Mouse (Mus musculus): ENCODE measurements around the gene Disp1. TPM values are rescaled to one million over a fixed set of nuclear protein-coding genes. Genes with fewer than 3 reads are reported as not detected.

Disp1 gene
- polyA plus RNA-seq, 1 experiment from 2014 or later, result 8.1 TPM

- peaks cover 12% of the 10 kb centered on the region; the same call in 1 of the 2 replicates for H3K4me1 ChIP-seq (replicated peaks)
- WGBS, result 76% methylated on average over 4 of the region's 4 CpGs
- no peak overlapping the region for H3K4me3 ChIP-seq
- ATAC-seq (ENCODE audit: low read depth), result no peak
- no peak overlapping the region for H3K9ac ChIP-seq
- no peaks in the 10 kb centered on the region for H3K27me3 ChIP-seq
- peaks cover 6% of the 10 kb centered on the region; the same call in 1 of the 2 replicates for H3K9me3 ChIP-seq
- no peak overlapping the region for H3K4me2 ChIP-seq
- H3K36me3 ChIP-seq, result peaks cover 30% of the 10 kb centered on the region
- peak overlapping the region; percentile 49 for H3K27ac ChIP-seq (replicated peaks)
Measured at GRCm38 (mm10) chr1:183092296-183092695, 129.0 kb downstream of the Disp1 start.

GRCm38 (mm10) chr1:183091203-183091602 lies 130.1 kb downstream of the Disp1 start:
- H3K36me3 ChIP-seq, result peaks cover 41% of the 10 kb centered on the region
- no peak for ATAC-seq (ENCODE audit: low read depth)
- 92% methylated on average over 7 of the region's 7 CpGs for WGBS
- no peak overlapping the region for H3K27ac ChIP-seq (replicated peaks)
- no peaks in the 10 kb centered on the region for H3K27me3 ChIP-seq
- no peak overlapping the region for H3K4me2 ChIP-seq
- peaks cover 12% of the 10 kb centered on the region; the same call in 1 of the 2 replicates for H3K4me1 ChIP-seq (replicated peaks)
- no peak overlapping the region for H3K4me3 ChIP-seq
- H3K9ac ChIP-seq, result no peak overlapping the region
- H3K9me3 ChIP-seq, result peaks cover 6% of the 10 kb centered on the region; the same call in 1 of the 2 replicates

GRCm38 (mm10) chr1:183088661-183089060 lies 132.7 kb downstream of the Disp1 start:
- WGBS, result 96% methylated on average over 23 of the region's 23 CpGs
- Histone ChIP-seq H3K4me1 (replicated peaks) (no peaks in the 10 kb centered on the region), H3K27ac (replicated peaks) (no peak overlapping the region), H3K9me3 (peaks cover 6% of the 10 kb centered on the region; the same call in 1 of the 2 replicates), H3K36me3 (peaks cover 53% of the 10 kb centered on the region), H3K27me3 (no peaks in the 10 kb centered on the region), H3K9ac (no peak overlapping the region), H3K4me3 (no peak overlapping the region), H3K4me2 (no peak overlapping the region)
- no peak for ATAC-seq (ENCODE audit: low read depth)

- H3K4me1 ChIP-seq (replicated peaks), result 0 out of 2 replicates have a peak, but pooled peaks cover under 1% of the 10 kb centered on the region
- no peak overlapping the region for H3K9ac ChIP-seq
- peaks cover 53% of the 10 kb centered on the region for H3K36me3 ChIP-seq
- WGBS, result 93% methylated on average over 14 of the region's 14 CpGs
- no peak overlapping the region for H3K4me2 ChIP-seq
- no peak for ATAC-seq (ENCODE audit: low read depth)
- H3K9me3 ChIP-seq, result peaks cover 6% of the 10 kb centered on the region; the same call in 1 of the 2 replicates
- H3K27ac ChIP-seq (replicated peaks), result no peak overlapping the region
- no peak overlapping the region for H3K4me3 ChIP-seq
- no peaks in the 10 kb centered on the region for H3K27me3 ChIP-seq
Measured at GRCm38 (mm10) chr1:183086843-183087242, 134.5 kb downstream of the Disp1 start.

GRCm38 (mm10) chr1:183084085-183085050 lies 137.0 kb downstream of the Disp1 start:
- ATAC-seq (ENCODE audit: low read depth), result no peak
- 74% methylated on average over 8 of the region's 8 CpGs for WGBS

GRCm38 (mm10) chr1:183082436-183082835 lies 138.9 kb downstream of the Disp1 start:
- no peak overlapping the region for H3K4me3 ChIP-seq
- H3K36me3 ChIP-seq, result peaks cover 28% of the 10 kb centered on the region
- no peak overlapping the region for H3K9ac ChIP-seq
- no peak overlapping the region for H3K4me2 ChIP-seq
- H3K27ac ChIP-seq (replicated peaks), result no peak overlapping the region
- ATAC-seq (ENCODE audit: low read depth), result no peak
- H3K9me3 ChIP-seq, result no peaks in the 10 kb centered on the region
- no peaks in the 10 kb centered on the region for H3K27me3 ChIP-seq
- H3K4me1 ChIP-seq (replicated peaks), result peaks cover 7% of the 10 kb centered on the region; the same call in 1 of the 2 replicates
- 84% methylated on average over 4 of the region's 4 CpGs for WGBS

More at GRCm38 (mm10) chr1:183084085-183085050, 137.0 kb downstream of the Disp1 start:
- H3K27ac ChIP-seq (replicated peaks), result peak overlapping the region; percentile 25; the same call in 1 of the 2 replicates
- H3K4me2 ChIP-seq, result no peak overlapping the region
- peaks cover 3% of the 10 kb centered on the region; the same call in 1 of the 2 replicates for H3K9me3 ChIP-seq
- 0 out of 2 replicates have a peak, but pooled peaks cover 4% of the 10 kb centered on the region for H3K4me1 ChIP-seq (replicated peaks)
- no peak overlapping the region for H3K4me3 ChIP-seq
- no peak overlapping the region for H3K9ac ChIP-seq
- H3K27me3 ChIP-seq, result no peaks in the 10 kb centered on the region
- H3K36me3 ChIP-seq, result peaks cover 47% of the 10 kb centered on the region

GRCm38 (mm10) chr1:183081126-183081525 lies 140.2 kb downstream of the Disp1 start:
- Histone ChIP-seq H3K27ac (replicated peaks) (no peak overlapping the region), H3K27me3 (no peaks in the 10 kb centered on the region), H3K4me3 (no peak overlapping the region), H3K4me2 (no peak overlapping the region), H3K9me3 (no peaks in the 10 kb centered on the region), H3K9ac (no peak overlapping the region), H3K36me3 (peaks cover 15% of the 10 kb centered on the region), H3K4me1 (replicated peaks) (peaks cover 7% of the 10 kb centered on the region; the same call in 1 of the 2 replicates)
- ATAC-seq (ENCODE audit: low read depth), result no peak

GRCm38 (mm10) chr1:183075121-183075822 lies 146.1 kb downstream of the Disp1 start:
- Histone ChIP-seq H3K27me3 (no peaks in the 10 kb centered on the region), H3K36me3 (no peaks in the 10 kb centered on the region), H3K27ac (replicated peaks) (peak overlapping the region; percentile 59), H3K9me3 (no peaks in the 10 kb centered on the region), H3K4me1 (replicated peaks) (peaks cover 3% of the 10 kb centered on the region), H3K9ac (no peak overlapping the region), H3K4me2 (no peak overlapping the region), H3K4me3 (no peak overlapping the region)
- WGBS, result 58% methylated on average over 15 of the region's 15 CpGs
- ATAC-seq (ENCODE audit: low read depth), result no peak

GRCm38 (mm10) chr1:183072263-183073050 lies 148.9 kb downstream of the Disp1 start:
- no peak for ATAC-seq (ENCODE audit: low read depth)
- no peak overlapping the region for H3K4me2 ChIP-seq
- H3K4me3 ChIP-seq, result no peak overlapping the region
- H3K4me1 ChIP-seq (replicated peaks), result peaks cover 7% of the 10 kb centered on the region; the same call in 1 of the 2 replicates
- no peaks in the 10 kb centered on the region for H3K36me3 ChIP-seq
- H3K9ac ChIP-seq, result no peak overlapping the region
- H3K27ac ChIP-seq (replicated peaks), result no peak overlapping the region
- no peaks in the 10 kb centered on the region for H3K9me3 ChIP-seq
- 73% methylated on average over 12 of the region's 12 CpGs for WGBS
- H3K27me3 ChIP-seq, result no peaks in the 10 kb centered on the region

- no peak for ATAC-seq (ENCODE audit: low read depth)
- H3K36me3 ChIP-seq, result no peaks in the 10 kb centered on the region
- WGBS, result 76% methylated on average over 8 of the region's 8 CpGs
- no peak overlapping the region for H3K9ac ChIP-seq
- peaks cover 7% of the 10 kb centered on the region; the same call in 1 of the 2 replicates for H3K4me1 ChIP-seq (replicated peaks)
- H3K9me3 ChIP-seq, result no peaks in the 10 kb centered on the region
- no peaks in the 10 kb centered on the region for H3K27me3 ChIP-seq
- no peak overlapping the region for H3K27ac ChIP-seq (replicated peaks)
- no peak overlapping the region for H3K4me3 ChIP-seq
- H3K4me2 ChIP-seq, result no peak overlapping the region
Measured at GRCm38 (mm10) chr1:183069954-183070649, 151.2 kb downstream of the Disp1 start.

DNA sequence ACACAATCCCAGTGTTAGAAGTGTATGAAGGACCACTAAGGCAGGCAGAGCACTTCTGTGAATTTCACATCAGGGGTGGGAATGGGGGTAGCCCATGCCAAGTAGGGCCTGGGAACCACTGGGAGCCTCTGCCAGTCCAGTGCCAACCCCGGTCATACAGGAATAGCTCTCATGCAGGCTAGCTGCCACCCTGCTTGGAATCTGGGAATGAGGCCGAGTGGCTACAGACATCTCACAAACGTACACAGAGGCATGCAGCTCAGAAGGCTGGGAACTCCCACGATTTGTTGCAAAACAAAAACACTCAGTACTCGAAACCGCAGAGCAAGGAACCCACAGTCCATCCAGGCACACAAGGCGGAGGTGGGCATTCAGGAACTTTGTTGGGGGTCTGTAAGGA lies 153.5 kb downstream of the Disp1 start:
- no peak for ATAC-seq (ENCODE audit: low read depth)

More for the DNA sequence above, 153.5 kb downstream of the Disp1 start:
- WGBS, result 82% methylated on average over 7 of the region's 7 CpGs
- H3K27me3 ChIP-seq, result no peaks in the 10 kb centered on the region
- no peak overlapping the region for H3K4me2 ChIP-seq
- no peaks in the 10 kb centered on the region for H3K9me3 ChIP-seq
- H3K27ac ChIP-seq (replicated peaks), result no peak overlapping the region
- no peaks in the 10 kb centered on the region for H3K36me3 ChIP-seq
- H3K4me3 ChIP-seq, result no peak overlapping the region
- 0 out of 2 replicates have a peak, but pooled peaks cover 7% of the 10 kb centered on the region for H3K4me1 ChIP-seq (replicated peaks)
- no peak overlapping the region for H3K9ac ChIP-seq
